1 mouse cellular context compared by ENCODE assay signal in the genomic region with DNA sequence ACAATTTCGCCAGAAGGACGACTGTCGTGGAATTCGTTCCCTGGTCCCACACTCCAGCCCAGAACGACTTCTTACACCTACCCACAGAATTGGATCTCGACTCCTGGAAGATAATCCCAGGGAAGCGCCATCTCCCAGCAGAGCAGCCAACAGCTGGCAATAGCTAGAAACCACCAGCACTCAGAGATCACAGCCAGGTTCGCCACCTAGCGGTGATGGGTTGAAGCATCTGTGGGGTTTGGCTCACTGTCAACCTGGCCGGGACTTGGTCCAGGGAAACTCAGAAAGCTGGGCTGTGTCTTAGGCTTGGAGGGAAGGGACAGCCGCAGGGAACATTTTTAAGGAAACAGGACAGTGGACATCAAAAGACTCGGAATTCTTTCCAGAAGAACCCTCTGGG.
A peak's percentile ranks its signal among the peaks of the same experiment; 100 is the strongest.
TF ChIP-seq lines count a peak whose summit lies in the region.

No protein-coding gene starts in this region.

TF ChIP-seq in CH12.LX, 34 proteins besides CTCF, POLR2A, EP300 and RAD21:
- 0 out of 2 replicates have a peak, but pooled peaks have one; percentile 33 for TF ChIP-seq MEF2A (IDR thresholded peaks at IDR 0.05; ENCODE audit: borderline replicate concordance, low read depth, low read length)
- TF ChIP-seq SMC3 (IDR thresholded peaks at IDR 0.05; ENCODE audit: low read depth, low read length): peak; percentile 68
- 0 out of 2 replicates have a peak, but pooled peaks have one; percentile 27 for TF ChIP-seq TCF12 (IDR thresholded peaks at IDR 0.05; ENCODE audit: low read depth, low read length)
- TF ChIP-seq MYC (IDR thresholded peaks at IDR 0.05; ENCODE audit: low read depth, low read length): no peak
